Mouse (Mus musculus): Measurements from ENCODE around the gene Nebl. TPM values are rescaled to one million over a fixed set of nuclear protein-coding genes. Genes with fewer than 3 reads are reported as not detected.

The Nebl gene
- polyA plus RNA-seq, 1 experiment: 1.2 TPM

DNA sequence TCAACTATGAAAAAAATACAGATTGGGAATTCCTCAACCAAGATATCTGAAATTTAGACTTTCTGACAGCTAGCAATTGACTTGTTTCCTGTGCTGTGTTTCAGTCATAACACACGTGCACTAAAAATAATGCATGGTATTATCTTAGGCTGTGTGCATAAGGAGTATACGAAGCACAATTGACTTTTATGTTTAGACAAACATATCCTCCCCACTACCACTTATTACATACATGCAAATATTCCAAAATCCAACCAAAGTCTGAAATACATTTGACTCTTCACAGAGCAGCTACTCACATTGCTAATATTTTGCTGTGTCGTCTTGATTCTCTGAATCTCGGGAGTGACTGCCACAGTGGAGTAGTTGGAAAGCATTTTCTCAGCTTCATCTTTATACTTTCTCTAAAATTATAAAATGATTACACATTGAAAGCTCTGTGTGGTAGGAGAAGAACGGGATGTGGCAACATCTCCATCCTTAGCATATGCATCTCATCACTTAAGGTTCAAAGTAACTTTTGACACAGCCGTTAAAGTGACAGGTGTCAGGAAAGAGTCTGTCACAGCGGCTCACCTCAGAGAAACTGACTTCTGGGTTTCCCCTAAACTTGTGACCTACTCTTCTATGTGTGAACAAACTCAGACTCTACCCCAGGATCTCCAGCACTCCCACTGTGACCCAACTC lies 340.6 kb downstream of the Nebl start:
- no peak for TF ChIP-seq CTCF (IDR thresholded peaks at IDR 0.05; ENCODE audit: low read depth, low read length)
- no peak for TF ChIP-seq EP300 (IDR thresholded peaks at IDR 0.05; ENCODE audit: insufficient read depth, low read depth, low read length)
- TF ChIP-seq POLR2A (IDR thresholded peaks at IDR 0.05; ENCODE audit: insufficient read depth, low read length): no peak

DNA sequence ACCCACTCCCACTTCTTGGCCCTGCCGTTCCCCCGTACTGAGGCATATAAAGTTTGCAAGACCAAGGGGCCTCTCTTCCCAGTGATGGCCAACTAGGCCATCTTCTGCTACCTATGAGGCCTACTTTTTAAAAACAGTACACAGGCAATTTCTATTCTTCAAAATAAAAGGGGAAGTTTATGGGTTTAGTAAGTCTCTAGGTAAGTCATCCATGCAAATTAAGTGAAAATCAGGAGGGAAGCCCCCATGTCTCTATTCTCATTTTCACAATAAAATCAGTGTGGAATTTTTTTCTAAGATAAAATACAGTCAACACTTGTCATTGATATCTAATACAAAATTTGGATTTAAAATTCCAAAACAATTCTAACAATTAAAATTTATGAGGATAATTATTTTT lies 341.4 kb downstream of the Nebl start:
- Histone ChIP-seq H3K9me3 (replicated peaks; ENCODE audit: control insufficient read depth, insufficient read depth, low read length, poor library complexity, severe bottlenecking) (no peaks in the 10 kb centered on the region), H3K4me1 (ENCODE audit: control insufficient read depth, insufficient read depth, low read length) (no peaks in the 10 kb centered on the region), H3K4me3 (ENCODE audit: low read depth, low read length) (no peak overlapping the region), H3K27me3 (ENCODE audit: control insufficient read depth, insufficient read depth, low read length, poor library complexity, severe bottlenecking) (no peaks in the 10 kb centered on the region), H3K9ac (ENCODE audit: low read depth, poor library complexity, severe bottlenecking) (no peak overlapping the region), H3K36me3 (ENCODE audit: control insufficient read depth, insufficient read depth, low read length, poor library complexity, severe bottlenecking) (no peaks in the 10 kb centered on the region), H3K27ac (ENCODE audit: insufficient read depth, low read length) (no peak overlapping the region)
- TF ChIP-seq POLR2A (IDR thresholded peaks at IDR 0.05; ENCODE audit: insufficient read depth, low read length) (no peak), CTCF (IDR thresholded peaks at IDR 0.05; ENCODE audit: low read depth, low read length) (no peak), EP300 (IDR thresholded peaks at IDR 0.05; ENCODE audit: insufficient read depth, low read depth, low read length) (no peak)

More for the DNA sequence above, 340.6 kb downstream of the Nebl start:
- Histone ChIP-seq H3K27ac (ENCODE audit: insufficient read depth, low read length) (no peak overlapping the region), H3K9me3 (replicated peaks; ENCODE audit: control insufficient read depth, insufficient read depth, low read length, poor library complexity, severe bottlenecking) (no peaks in the 10 kb centered on the region), H3K36me3 (ENCODE audit: control insufficient read depth, insufficient read depth, low read length, poor library complexity, severe bottlenecking) (no peaks in the 10 kb centered on the region), H3K27me3 (ENCODE audit: control insufficient read depth, insufficient read depth, low read length, poor library complexity, severe bottlenecking) (no peaks in the 10 kb centered on the region), H3K4me3 (ENCODE audit: low read depth, low read length) (no peak overlapping the region), H3K4me1 (ENCODE audit: control insufficient read depth, insufficient read depth, low read length) (no peaks in the 10 kb centered on the region), H3K9ac (ENCODE audit: low read depth, poor library complexity, severe bottlenecking) (no peak overlapping the region)

DNA sequence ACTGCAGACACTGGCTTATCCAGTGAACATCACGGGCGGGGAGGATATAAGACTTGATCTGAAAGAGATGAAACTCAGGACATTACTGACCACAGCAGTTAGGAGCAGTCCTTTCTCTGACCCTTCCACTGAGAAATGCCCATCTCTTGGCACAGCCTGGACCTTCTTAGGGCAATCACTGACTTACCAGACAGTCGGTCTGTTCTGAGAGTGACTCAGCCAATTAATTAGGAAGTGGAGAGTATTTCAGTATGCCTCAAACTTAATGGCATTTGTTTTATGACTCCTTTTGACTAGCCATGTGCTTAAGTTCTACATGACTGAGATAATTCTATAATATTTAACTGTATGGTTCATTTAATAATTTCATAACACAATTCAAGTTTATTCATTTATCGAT lies 341.9 kb downstream of the Nebl start:
- TF ChIP-seq POLR2A (IDR thresholded peaks at IDR 0.05; ENCODE audit: insufficient read depth, low read length): no peak
- TF ChIP-seq EP300 (IDR thresholded peaks at IDR 0.05; ENCODE audit: insufficient read depth, low read depth, low read length): no peak
- no peak for TF ChIP-seq CTCF (IDR thresholded peaks at IDR 0.05; ENCODE audit: low read depth, low read length)
- Histone ChIP-seq H3K9ac (ENCODE audit: low read depth, poor library complexity, severe bottlenecking) (no peak overlapping the region), H3K36me3 (ENCODE audit: control insufficient read depth, insufficient read depth, low read length, poor library complexity, severe bottlenecking) (no peaks in the 10 kb centered on the region), H3K27ac (ENCODE audit: insufficient read depth, low read length) (no peak overlapping the region), H3K27me3 (ENCODE audit: control insufficient read depth, insufficient read depth, low read length, poor library complexity, severe bottlenecking) (no peaks in the 10 kb centered on the region), H3K4me3 (ENCODE audit: low read depth, low read length) (no peak overlapping the region), H3K9me3 (replicated peaks; ENCODE audit: control insufficient read depth, insufficient read depth, low read length, poor library complexity, severe bottlenecking) (no peaks in the 10 kb centered on the region), H3K4me1 (ENCODE audit: control insufficient read depth, insufficient read depth, low read length) (no peaks in the 10 kb centered on the region)

DNA sequence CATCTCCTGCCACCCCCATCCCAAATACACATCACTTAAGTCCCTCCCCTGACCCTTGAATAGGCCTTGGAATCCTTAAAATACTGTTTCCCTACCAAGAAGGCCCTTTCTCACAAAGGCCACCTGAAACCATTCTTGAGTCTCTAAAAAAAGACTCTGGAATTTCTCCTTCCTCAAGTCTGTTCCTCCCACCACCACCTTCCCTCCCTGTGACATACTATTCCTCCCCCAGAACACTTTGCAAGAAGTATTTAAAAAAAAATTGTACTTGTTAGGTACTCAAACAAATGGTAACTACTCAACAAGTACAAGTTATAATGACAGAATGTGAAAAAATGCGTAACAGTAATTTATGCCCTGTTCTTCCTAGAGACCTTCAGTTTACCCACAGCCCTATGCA lies 349.0 kb downstream of the Nebl start:
- H3K4me3 ChIP-seq (ENCODE audit: low read depth, low read length): no peak overlapping the region
- TF ChIP-seq CTCF (IDR thresholded peaks at IDR 0.05; ENCODE audit: low read depth, low read length) (no peak), POLR2A (IDR thresholded peaks at IDR 0.05; ENCODE audit: insufficient read depth, low read length) (no peak), EP300 (IDR thresholded peaks at IDR 0.05; ENCODE audit: insufficient read depth, low read depth, low read length) (no peak)
- no peaks in the 10 kb centered on the region for H3K27me3 ChIP-seq (ENCODE audit: control insufficient read depth, insufficient read depth, low read length, poor library complexity, severe bottlenecking)
- no peaks in the 10 kb centered on the region for H3K36me3 ChIP-seq (ENCODE audit: control insufficient read depth, insufficient read depth, low read length, poor library complexity, severe bottlenecking)
- H3K4me1 ChIP-seq (ENCODE audit: control insufficient read depth, insufficient read depth, low read length): no peaks in the 10 kb centered on the region
- H3K9me3 ChIP-seq (replicated peaks; ENCODE audit: control insufficient read depth, insufficient read depth, low read length, poor library complexity, severe bottlenecking): no peaks in the 10 kb centered on the region
- no peak overlapping the region for H3K27ac ChIP-seq (ENCODE audit: insufficient read depth, low read length)
- no peak overlapping the region for H3K9ac ChIP-seq (ENCODE audit: low read depth, poor library complexity, severe bottlenecking)

DNA sequence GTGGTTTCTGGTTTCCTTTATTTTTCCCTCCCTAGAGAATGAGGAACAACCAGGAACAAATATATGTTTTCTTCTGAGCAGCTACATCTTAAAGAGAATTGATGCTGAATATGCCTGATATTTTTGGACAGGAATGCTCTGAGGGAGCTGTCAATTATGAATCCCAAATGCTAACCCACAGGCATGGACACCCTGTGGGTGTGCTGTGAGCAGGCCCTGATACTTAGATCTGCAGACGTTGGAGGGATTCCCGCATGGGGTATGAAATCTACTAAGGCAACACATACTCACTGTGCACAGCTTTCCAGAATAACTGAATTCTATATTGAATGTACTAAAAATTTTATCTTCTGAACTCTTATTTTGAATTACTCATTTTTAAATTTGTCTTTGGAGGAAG lies 355.3 kb downstream of the Nebl start:
- Histone ChIP-seq H3K36me3 (ENCODE audit: control insufficient read depth, insufficient read depth, low read length, poor library complexity, severe bottlenecking) (no peaks in the 10 kb centered on the region), H3K4me3 (ENCODE audit: low read depth, low read length) (no peak overlapping the region), H3K27me3 (ENCODE audit: control insufficient read depth, insufficient read depth, low read length, poor library complexity, severe bottlenecking) (no peaks in the 10 kb centered on the region), H3K9ac (ENCODE audit: low read depth, poor library complexity, severe bottlenecking) (no peak overlapping the region), H3K4me1 (ENCODE audit: control insufficient read depth, insufficient read depth, low read length) (no peaks in the 10 kb centered on the region), H3K9me3 (replicated peaks; ENCODE audit: control insufficient read depth, insufficient read depth, low read length, poor library complexity, severe bottlenecking) (no peaks in the 10 kb centered on the region), H3K27ac (ENCODE audit: insufficient read depth, low read length) (no peak overlapping the region)
- TF ChIP-seq POLR2A (IDR thresholded peaks at IDR 0.05; ENCODE audit: insufficient read depth, low read length) (no peak), EP300 (IDR thresholded peaks at IDR 0.05; ENCODE audit: insufficient read depth, low read depth, low read length) (no peak), CTCF (IDR thresholded peaks at IDR 0.05; ENCODE audit: low read depth, low read length) (no peak)

DNA sequence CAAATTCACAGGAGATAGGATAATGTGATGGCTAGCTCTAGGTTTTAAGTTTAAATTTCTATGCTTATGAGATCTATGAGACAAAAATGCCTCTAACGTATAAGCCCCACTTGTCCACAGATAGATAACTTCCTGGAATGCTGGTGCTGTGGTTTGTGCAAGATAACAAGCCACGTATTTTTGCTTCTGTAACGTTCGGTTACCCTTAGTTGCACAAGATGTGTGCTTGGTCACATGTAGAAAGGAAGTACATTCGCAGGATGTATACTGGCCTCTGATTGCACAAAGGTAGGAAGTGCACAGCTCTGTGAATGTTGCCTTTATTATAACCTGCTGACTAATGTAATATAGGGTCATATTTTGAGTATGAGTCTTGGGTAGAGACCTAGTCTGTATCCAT lies 365.6 kb downstream of the Nebl start:
- no peaks in the 10 kb centered on the region for H3K36me3 ChIP-seq (ENCODE audit: control insufficient read depth, insufficient read depth, low read length, poor library complexity, severe bottlenecking)
- TF ChIP-seq CTCF (IDR thresholded peaks at IDR 0.05; ENCODE audit: low read depth, low read length) (no peak), POLR2A (IDR thresholded peaks at IDR 0.05; ENCODE audit: insufficient read depth, low read length) (no peak), EP300 (IDR thresholded peaks at IDR 0.05; ENCODE audit: insufficient read depth, low read depth, low read length) (no peak)
- no peak overlapping the region for H3K9ac ChIP-seq (ENCODE audit: low read depth, poor library complexity, severe bottlenecking)
- no peaks in the 10 kb centered on the region for H3K4me1 ChIP-seq (ENCODE audit: control insufficient read depth, insufficient read depth, low read length)
- no peak overlapping the region for H3K4me3 ChIP-seq (ENCODE audit: low read depth, low read length)
- no peaks in the 10 kb centered on the region for H3K27me3 ChIP-seq (ENCODE audit: control insufficient read depth, insufficient read depth, low read length, poor library complexity, severe bottlenecking)
- H3K9me3 ChIP-seq (replicated peaks; ENCODE audit: control insufficient read depth, insufficient read depth, low read length, poor library complexity, severe bottlenecking): no peaks in the 10 kb centered on the region
- no peak overlapping the region for H3K27ac ChIP-seq (ENCODE audit: insufficient read depth, low read length)
